Mouse (Mus musculus) intestine, embryonic 16.5 days (tissue): Measurements from ENCODE around the gene Sult2b1. TPM values are rescaled to one million over a fixed set of nuclear protein-coding genes. Genes with fewer than 3 reads are reported as not detected.

Source experiments
- ATAC-seq: fragments of 200-750 bp; cut with Nextera tagmentation; 2 replicates; pipeline ENCODE4 v1.8.0; 2017; ENCODE audit warnings: moderate TSS enrichment, moderate library complexity
- H3K27ac ChIP-seq: fragments of 300-500 bp; sonication (generic); 2 replicates; pipeline ENCODE4 v1.5.1; 2014; ENCODE audit warnings: mild to moderate bottlenecking, low read length
- H3K27me3 ChIP-seq: fragments of 300-500 bp; sonication (generic); replicated peaks from 2 replicates; pipeline ENCODE4 v1.6.1; 2014; ENCODE audit warnings: low read length, control low read depth, mixed read lengths; ENCODE audit not compliant: control insufficient read depth, insufficient read depth
- H3K36me3 ChIP-seq: fragments of 300-500 bp; sonication (generic); 2 replicates; pipeline ENCODE4 v1.6.1; 2014; ENCODE audit warnings: low read length, control low read depth; ENCODE audit not compliant: control insufficient read depth, insufficient read depth
- H3K4me1 ChIP-seq: fragments of 300-500 bp; sonication (generic); 2 replicates; pipeline ENCODE4 v1.6.1; 2014; ENCODE audit warnings: low read length, control low read depth, mixed read lengths; ENCODE audit not compliant: control insufficient read depth, insufficient read depth
- H3K4me2 ChIP-seq: fragments of 300-500 bp; sonication (generic); 2 replicates; pipeline ENCODE4 v1.6.1; 2014; ENCODE audit warnings: low read depth, low read length, control low read depth
- H3K4me3 ChIP-seq: fragments of 300-500 bp; sonication (generic); 2 replicates; pipeline ENCODE4 v1.5.1; 2014; ENCODE audit warnings: mild to moderate bottlenecking, low read length
- H3K9ac ChIP-seq: fragments of 300-500 bp; sonication (generic); 2 replicates; pipeline ENCODE4 v1.6.1; 2014; ENCODE audit warnings: low read depth, low read length
- H3K9me3 ChIP-seq: fragments of 300-500 bp; sonication (generic); 2 replicates; pipeline ENCODE4 v1.6.1; 2016; ENCODE audit warnings: low read length, control low read depth; ENCODE audit not compliant: control insufficient read depth
- WGBS: fragments of 180-500 bp; shearing (Covaris S2); extraction: QIAGEN DNeasy Blood & Tissue Kit; methylation state at CpG from one replicate; pipeline ENCODE4 v1.1.7; 2014; 5-methylcytosine and 5-hydroxymethylcytosine counted together
- polyA plus RNA-seq: library from polyadenylated mRNA; unstranded; fragments of >200 nt; fragmentation: Nextera tagmentation; extraction: Ambion mirVana; gene quantifications from 2 replicates; pipeline ENCODE4 v1.2.1, GENCODE M21; 2015

Gene Sult2b1
- polyA plus RNA-seq, 1 experiment from 2014 or later, result 3.9 TPM

- Histone ChIP-seq H3K4me2 (peak overlapping the region; percentile 81), H3K9me3 (no peaks in the 10 kb centered on the region), H3K27ac (peak overlapping the region; percentile 88), H3K4me1 (peaks cover 43% of the 10 kb centered on the region), H3K4me3 (peak overlapping the region; percentile 85), H3K36me3 (peaks cover 18% of the 10 kb centered on the region), H3K9ac (peak overlapping the region; percentile 98), H3K27me3 (no peaks in the 10 kb centered on the region)
- WGBS, result 65% methylated on average over 10 of the region's 10 CpGs
- no peak for ATAC-seq
These were observed 65.3 kb downstream of the Sult2b1 start for GRCm38 (mm10) chr7:45719180-45719579.

GRCm38 (mm10) chr7:45718331-45718730 lies 66.1 kb downstream of the Sult2b1 start:
- Histone ChIP-seq H3K27ac (peak overlapping the region; percentile 88), H3K4me1 (peaks cover 46% of the 10 kb centered on the region), H3K36me3 (peaks cover 12% of the 10 kb centered on the region; the same call in 1 of the 2 replicates), H3K9me3 (no peaks in the 10 kb centered on the region), H3K4me3 (peak overlapping the region; percentile 85), H3K4me2 (peak overlapping the region; percentile 81), H3K9ac (peak overlapping the region; percentile 98), H3K27me3 (no peaks in the 10 kb centered on the region)
- WGBS, result 0% methylated on average over 20 of the region's 20 CpGs
- no peak for ATAC-seq

- WGBS, result under 1% methylated on average over 41 of the region's 41 CpGs
These were observed 66.6 kb downstream of the Sult2b1 start, which contains the start of gene Sphk2 for GRCm38 (mm10) chr7:45717918-45718297. Sphk2 (minus strand) TSS chr7:45718002.

GRCm38 (mm10) chr7:45716952-45717917 lies 67.2 kb downstream of the Sult2b1 start:
- peak overlapping the region; percentile 85 for H3K4me3 ChIP-seq
- H3K4me1 ChIP-seq, result peaks cover 51% of the 10 kb centered on the region
- H3K9ac ChIP-seq, result peak overlapping the region; percentile 85
- H3K27me3 ChIP-seq, result no peaks in the 10 kb centered on the region
- H3K9me3 ChIP-seq, result no peaks in the 10 kb centered on the region
- no peak for ATAC-seq
- WGBS, result 9% methylated on average over 31 of the region's 31 CpGs
- H3K36me3 ChIP-seq, result peaks cover 17% of the 10 kb centered on the region; the same call in 1 of the 2 replicates
- peak overlapping the region; percentile 91 for H3K27ac ChIP-seq
- H3K4me2 ChIP-seq, result peak overlapping the region; percentile 90

More at GRCm38 (mm10) chr7:45717918-45718297, 66.6 kb downstream of the Sult2b1 start, which contains the start of gene Sphk2:
- Histone ChIP-seq H3K4me1 (peaks cover 50% of the 10 kb centered on the region), H3K9me3 (no peaks in the 10 kb centered on the region), H3K27me3 (no peaks in the 10 kb centered on the region), H3K4me3 (peak within 1 kb of the TSS; percentile 85), H3K27ac (peak within 1 kb of the TSS; percentile 91), H3K4me2 (peak within 1 kb of the TSS; percentile 90), H3K36me3 (peaks cover 16% of the 10 kb centered on the region; the same call in 1 of the 2 replicates), H3K9ac (peak within 1 kb of the TSS; percentile 98)
- ATAC-seq, result peak; percentile 30

- WGBS, result 88% methylated on average over 3 of the region's 3 CpGs
- Histone ChIP-seq H3K27ac (0 out of 2 replicates have a peak overlapping the region, but pooled peaks have one; percentile 41), H3K4me1 (peaks cover 50% of the 10 kb centered on the region), H3K9me3 (no peaks in the 10 kb centered on the region), H3K36me3 (peaks cover 23% of the 10 kb centered on the region; the same call in 1 of the 2 replicates), H3K9ac (peak overlapping the region; percentile 54), H3K27me3 (no peaks in the 10 kb centered on the region), H3K4me3 (peak overlapping the region; percentile 85), H3K4me2 (peak overlapping the region; percentile 90)
- ATAC-seq, result no peak
These were observed 68.0 kb downstream of the Sult2b1 start for GRCm38 (mm10) chr7:45716460-45716857.

GRCm38 (mm10) chr7:45715741-45716459 lies 68.6 kb downstream of the Sult2b1 start:
- H3K4me2 ChIP-seq, result peak overlapping the region; percentile 90

GRCm38 (mm10) chr7:45715090-45715708 lies 69.3 kb downstream of the Sult2b1 start, which contains the start of gene Rpl18:
Rpl18 (plus strand) TSS chr7:45715457.
- Histone ChIP-seq H3K9ac (peak within 1 kb of the TSS; percentile 90), H3K4me1 (peaks cover 55% of the 10 kb centered on the region), H3K27ac (peak within 1 kb of the TSS; percentile 98), H3K4me3 (peak within 1 kb of the TSS; percentile 75), H3K36me3 (peaks cover 29% of the 10 kb centered on the region), H3K27me3 (no peaks in the 10 kb centered on the region), H3K9me3 (no peaks in the 10 kb centered on the region), H3K4me2 (peak within 1 kb of the TSS; percentile 90)
- peak; percentile 86 for ATAC-seq
- WGBS, result 6% methylated on average over 34 of the region's 34 CpGs

More at GRCm38 (mm10) chr7:45715741-45716459, 68.6 kb downstream of the Sult2b1 start:
- Histone ChIP-seq H3K27me3 (no peaks in the 10 kb centered on the region), H3K27ac (peak overlapping the region; percentile 73), H3K36me3 (peaks cover 26% of the 10 kb centered on the region), H3K4me3 (peak overlapping the region; percentile 37), H3K9ac (peak overlapping the region; percentile 54; the same call in 1 of the 2 replicates), H3K4me1 (peaks cover 50% of the 10 kb centered on the region), H3K9me3 (no peaks in the 10 kb centered on the region)
- 79% methylated on average over 19 of the region's 19 CpGs for WGBS
- no peak for ATAC-seq

GRCm38 (mm10) chr7:45714630-45715089 lies 69.8 kb downstream of the Sult2b1 start:
- Histone ChIP-seq H3K9ac (peak overlapping the region; percentile 90), H3K36me3 (peaks cover 24% of the 10 kb centered on the region), H3K27me3 (no peaks in the 10 kb centered on the region), H3K4me3 (peak overlapping the region; percentile 75), H3K4me2 (peak overlapping the region; percentile 90), H3K4me1 (peaks cover 51% of the 10 kb centered on the region), H3K9me3 (no peaks in the 10 kb centered on the region), H3K27ac (peak overlapping the region; percentile 98)
- 4% methylated on average over 14 of the region's 14 CpGs for WGBS
- ATAC-seq, result peak; percentile 78
